Mouse (Mus musculus) liver, embryonic 14.5 days (tissue): ENCODE results near the gene Kxd1.

ENCODE experiments used
- CTCF ChIP-seq: IDR thresholded peaks from 2 replicates; pipeline ENCODE4 v1.5.1; 2016; ENCODE audit warnings: antibody characterized with exemption, low read depth, control low read depth
- EP300 ChIP-seq: IDR thresholded peaks from 2 replicates; pipeline ENCODE4 v1.6.1; 2016; ENCODE audit warnings: antibody characterized with exemption, low read depth

GRCm38 (mm10) chr8:70477269-70477982 is 50.3 kb downstream of the Kxd1 start:
- TF ChIP-seq EP300 (peak; percentile 23; the same call in 1 of the 2 replicates), CTCF (no peak)
